Mouse (Mus musculus) mouse embryonic stem cell (cell line): Measurements from ENCODE around the gene Gpr19.

Experiments
- in situ Hi-C, 2 experiments: fragments of 300-500 bp; cut with MboI; formaldehyde crosslinking; loops; 1 replicate in 1 of 2; 3 replicates in 1 of 2; pipeline ENCODE4 v1.14.3; 2019 to 2020; ENCODE audit warnings: low sequenced_read_pairs in 2 of 2, low pct_unique_long_range_greater_than_20kb in 1 of 2, mixed read lengths in 1 of 2; ENCODE audit not compliant: unreplicated experiment in 1 of 2

Gene Gpr19

GRCm38 (mm10) chr6:134866113-134866512, 32.3 kb downstream of the Gpr19 start:
- in situ Hi-C loops: no loop called here

GRCm38 (mm10) chr6:134863146-134863545, 35.2 kb downstream of the Gpr19 start:
- in situ Hi-C loops: no loop called here

- in situ Hi-C loops: no loop called here
These were observed 35.7 kb downstream of the Gpr19 start for GRCm38 (mm10) chr6:134862671-134863104.

DNA sequence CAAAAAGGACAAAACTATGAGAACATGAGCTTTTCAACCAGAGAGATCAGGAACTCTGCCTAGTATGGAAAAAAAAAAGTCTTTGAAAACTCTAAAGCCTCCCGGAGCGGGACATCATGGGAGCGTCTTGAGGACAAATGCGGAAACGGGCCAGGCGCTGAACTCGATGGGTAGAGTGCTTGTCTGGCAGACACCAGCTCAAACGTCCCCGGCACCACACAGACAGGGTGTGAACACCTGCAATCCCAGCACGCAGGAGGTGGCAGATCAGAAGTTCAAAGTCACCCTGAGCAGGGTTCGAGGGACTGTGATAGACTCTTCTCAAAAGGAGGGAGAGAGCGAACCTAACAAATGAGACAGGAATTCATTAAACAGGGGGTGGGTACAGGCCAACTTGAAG, 37.0 kb downstream of the Gpr19 start:
- in situ Hi-C loops: no loop called here

GRCm38 (mm10) chr6:134860275-134860674, 38.1 kb downstream of the Gpr19 start:
- in situ Hi-C loops: no loop called here

GRCm38 (mm10) chr6:134859021-134859420, 39.4 kb downstream of the Gpr19 start:
- in situ Hi-C loops: no loop called here

GRCm38 (mm10) chr6:134855926-134856325, 42.5 kb downstream of the Gpr19 start:
- in situ Hi-C loops: no loop called here

- in situ Hi-C loops: no loop called here
These were observed 43.6 kb downstream of the Gpr19 start for GRCm38 (mm10) chr6:134854782-134855181.

GRCm38 (mm10) chr6:134849985-134850384, 48.4 kb downstream of the Gpr19 start:
- in situ Hi-C loops: no loop called here

GRCm38 (mm10) chr6:134849461-134849860, 48.9 kb downstream of the Gpr19 start:
- in situ Hi-C loops: no loop called here

DNA sequence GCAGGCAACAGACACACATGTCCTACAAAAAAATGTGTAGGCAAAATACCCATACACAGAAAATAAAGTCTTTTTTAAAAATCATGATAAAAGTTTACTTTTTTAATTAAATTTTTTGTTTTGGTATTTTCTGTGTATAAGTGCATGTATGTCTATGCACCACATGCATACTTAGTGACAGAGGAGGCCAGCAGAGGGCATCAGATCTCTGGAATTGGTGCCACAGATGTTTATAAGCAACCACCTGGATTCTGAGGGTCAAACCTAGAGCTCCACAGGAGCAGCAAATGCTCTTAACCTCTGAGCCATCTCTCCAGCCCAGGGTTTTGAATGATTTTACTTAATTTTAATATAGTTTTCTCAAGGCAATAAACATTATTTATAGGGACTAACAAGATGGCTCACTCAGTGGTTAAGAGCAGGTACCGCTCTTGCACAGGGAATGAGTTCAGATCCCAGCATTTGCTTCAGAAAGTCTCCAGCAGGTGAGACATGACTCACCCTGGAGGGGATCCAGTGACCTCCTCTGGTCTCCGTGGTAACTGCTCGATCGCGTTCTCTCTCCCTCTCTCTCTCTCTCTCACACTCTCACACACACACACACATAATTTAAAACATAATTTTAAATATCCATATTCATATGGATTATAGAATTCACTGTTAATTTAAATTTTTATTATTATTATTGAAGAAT, 50.0 kb downstream of the Gpr19 start:
- in situ Hi-C loops: no loop called here

DNA sequence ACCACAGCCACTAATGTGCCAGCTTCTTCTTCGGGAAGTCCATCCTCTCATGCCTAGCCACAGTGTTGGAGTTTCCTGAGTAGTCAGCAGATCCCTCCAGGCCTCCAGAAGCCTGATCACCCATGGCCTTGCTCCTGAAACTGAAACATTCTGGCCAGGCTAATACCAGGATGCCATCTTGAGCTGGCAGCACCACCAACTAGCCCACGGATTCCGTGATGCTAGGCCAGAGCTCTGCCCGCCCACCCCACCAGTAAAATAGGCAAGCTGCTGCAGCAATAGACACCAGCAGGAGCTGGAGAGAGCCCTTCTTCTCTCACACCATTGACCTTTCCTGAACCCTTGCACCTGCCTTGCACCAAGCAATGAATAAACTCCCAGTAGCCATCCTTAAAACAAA, 50.8 kb downstream of the Gpr19 start:
- in situ Hi-C loops: no loop called here

- in situ Hi-C loops: no loop called here
These were observed 52.1 kb downstream of the Gpr19 start for GRCm38 (mm10) chr6:134846308-134846707.

GRCm38 (mm10) chr6:134845726-134846125, 52.7 kb downstream of the Gpr19 start:
- in situ Hi-C loops: no loop called here

- in situ Hi-C loops: no loop called here
These were observed 58.0 kb downstream of the Gpr19 start for GRCm38 (mm10) chr6:134840346-134840745.

DNA sequence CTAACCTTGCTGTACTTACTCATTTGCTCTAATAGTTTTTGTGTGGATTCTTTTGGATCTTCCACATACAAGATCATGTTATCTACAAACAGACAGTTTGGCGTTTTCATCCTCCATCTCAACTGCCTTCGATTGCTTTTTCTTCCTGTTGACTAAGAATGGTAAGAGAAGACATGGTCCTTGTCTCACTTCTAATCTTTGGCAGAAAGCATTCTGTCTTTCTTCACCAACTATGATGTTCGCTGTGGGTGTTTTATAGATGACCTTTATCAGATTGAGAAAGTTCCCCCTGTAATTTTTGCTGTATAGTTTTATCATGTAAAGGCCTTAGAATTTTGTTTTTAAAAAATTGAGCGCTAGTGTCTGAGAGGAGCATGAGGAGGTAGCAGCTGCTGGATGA, 60.3 kb downstream of the Gpr19 start:
- in situ Hi-C loops: no loop called here

DNA sequence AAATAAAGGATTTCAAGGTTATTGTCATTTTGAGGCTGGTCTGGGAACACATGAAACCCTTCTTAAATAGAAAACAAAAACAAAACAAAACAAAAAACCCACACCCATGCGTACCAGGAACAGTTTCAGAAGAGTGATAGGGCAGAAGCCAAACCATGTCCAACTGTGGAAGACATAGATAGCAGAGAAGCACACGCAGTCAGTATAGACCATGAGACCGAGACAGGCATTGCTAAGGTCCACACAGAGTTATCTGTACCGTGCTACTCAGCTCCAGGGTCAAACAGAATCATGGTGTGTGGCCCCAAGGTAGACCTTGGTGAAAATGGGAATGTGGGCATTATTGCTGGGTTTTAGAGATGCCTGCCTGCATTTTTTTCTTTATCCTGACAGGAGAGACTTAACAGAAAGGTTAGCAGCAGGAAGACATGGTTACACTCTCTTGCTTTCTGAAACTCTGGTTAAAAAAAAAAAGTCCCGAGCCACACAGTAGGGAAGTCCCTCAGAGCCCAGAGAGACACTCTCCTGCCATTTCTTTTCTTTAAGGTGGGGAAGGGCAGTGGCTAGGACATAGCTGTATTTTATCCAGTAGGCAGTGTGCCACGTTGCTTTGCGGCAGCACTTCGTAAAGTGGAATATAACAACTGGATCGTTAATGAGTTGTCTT, 63.7 kb downstream of the Gpr19 start:
- in situ Hi-C loops: no loop called here

GRCm38 (mm10) chr6:134830776-134831175, 67.6 kb downstream of the Gpr19 start:
- in situ Hi-C loops: no loop called here

DNA sequence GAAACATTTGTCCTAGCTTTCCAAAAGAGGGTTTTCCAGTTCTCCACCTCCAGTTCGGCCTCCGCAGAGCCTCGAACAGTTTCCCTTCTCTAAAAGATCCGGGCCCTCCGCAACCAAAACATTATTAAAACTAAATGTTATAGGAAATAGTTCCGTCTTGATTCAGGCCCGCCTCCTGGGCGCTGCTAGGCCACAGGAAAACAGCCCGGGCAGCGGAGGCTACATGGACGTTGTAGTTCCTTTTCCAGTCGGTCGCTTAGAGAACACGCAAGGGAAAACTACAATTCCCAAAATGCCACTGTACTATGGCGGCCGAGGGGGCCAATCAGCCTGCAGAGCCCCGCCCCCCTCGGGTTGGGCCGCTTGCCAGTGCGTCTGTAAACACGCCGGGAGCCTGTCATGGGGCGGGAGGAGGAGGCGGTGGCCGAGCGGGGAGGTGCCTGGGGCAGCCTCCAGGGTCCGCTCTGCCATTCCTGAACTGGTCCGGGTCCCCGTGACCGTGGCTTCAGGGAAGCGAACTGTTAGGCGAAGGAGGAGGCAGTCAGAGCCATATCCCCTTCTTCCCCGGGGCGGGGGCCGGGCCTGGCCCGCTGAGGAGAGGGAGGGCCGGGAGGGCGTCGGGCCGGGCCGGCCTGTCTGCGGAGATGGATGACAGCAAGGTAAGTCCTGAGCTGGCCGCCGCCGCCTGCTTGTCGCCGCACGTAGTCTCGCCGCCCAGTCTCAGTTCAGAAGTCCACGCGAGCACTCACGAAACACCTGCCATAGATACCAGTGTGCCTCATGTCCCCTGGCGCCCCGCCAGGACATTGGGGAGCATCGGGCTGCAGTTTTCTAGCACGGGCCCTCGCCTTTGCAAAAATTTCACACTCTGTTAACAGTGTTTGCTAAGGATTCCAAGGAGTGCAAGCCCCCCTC, 68.3 kb downstream of the Gpr19 start, which contains the start of gene Crebl2:
TSS of gene Crebl2 (plus strand) at position 369 of the 915 bp plus-strand sequence.
- in situ Hi-C loops: loop anchor here in 1 of 2 experiments (10.0 kb wide), 1 partner anchor 175 kb away; no protein-coding TSS in a partner anchor
